Mouse (Mus musculus): ENCODE data around the gene Map2.

DNA sequence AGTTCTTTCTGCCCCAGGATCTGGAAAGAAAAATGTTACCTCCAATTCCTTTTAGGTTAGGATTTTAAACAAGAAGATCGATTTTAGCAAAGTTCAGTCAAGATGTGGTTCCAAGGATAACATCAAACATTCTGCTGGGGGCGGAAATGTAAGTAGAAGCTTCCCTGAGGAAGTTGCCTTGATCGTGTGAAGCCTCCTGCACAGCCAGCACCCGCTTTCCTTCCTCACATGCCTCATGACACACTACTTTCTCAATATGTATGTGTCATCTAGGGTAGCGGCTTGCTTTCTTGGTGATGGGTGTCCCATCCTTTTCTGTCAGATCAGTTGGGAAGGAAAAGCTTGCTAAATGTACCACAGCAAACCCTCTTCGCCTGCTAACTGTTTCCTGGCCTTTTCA is 256.4 kb downstream of the Map2 start:
- TF ChIP-seq CTCF (IDR thresholded peaks at IDR 0.05; ENCODE audit: extremely low read depth, insufficient read depth, insufficient read length, insufficient replicate concordance): no peak
- TF ChIP-seq POLR2A (IDR thresholded peaks at IDR 0.05; ENCODE audit: low read depth, low read length): no peak
